Mouse (Mus musculus) myocyte (in vitro differentiated cells): ENCODE results near the gene Peli2. TPM values are rescaled to one million over a fixed set of nuclear protein-coding genes. Genes with fewer than 3 reads are reported as not detected.

ENCODE experiments used
- H3K27me3 ChIP-seq: one replicate; pipeline ENCODE4 v1.6.1; 2011; ENCODE audit not compliant: control insufficient read depth, insufficient read depth, insufficient read length
- H3K36me3 ChIP-seq: one replicate; pipeline ENCODE4 v1.6.1; 2011; ENCODE audit not compliant: control insufficient read depth, insufficient read depth
- H3K4me2 ChIP-seq: one replicate; pipeline ENCODE4 v1.6.1; 2011; ENCODE audit warnings: low read depth, control low read depth
- H3K4me3 ChIP-seq: one replicate; pipeline ENCODE4 v1.5.1; 2011; ENCODE audit warnings: mild to moderate bottlenecking, control low read depth, moderate library complexity
- H3K79me2 ChIP-seq: one replicate; pipeline ENCODE4 v1.6.1; 2011; ENCODE audit not compliant: control insufficient read depth, insufficient read depth
- H3ac ChIP-seq: one replicate; pipeline ENCODE4 v1.6.1; 2011; ENCODE audit not compliant: control insufficient read depth, insufficient read length
- CEBPB ChIP-seq: IDR thresholded peaks from 2 replicates; pipeline ENCODE4 v1.6.1; 2011; ENCODE audit warnings: mild to moderate bottlenecking, moderate library complexity; ENCODE audit not compliant: poor library complexity, insufficient read depth, severe bottlenecking
- E2F4 ChIP-seq: IDR thresholded peaks from one replicate; pipeline ENCODE4 v1.6.1; 2011; ENCODE audit warnings: mild to moderate bottlenecking, control low read depth, moderate library complexity; ENCODE audit not compliant: insufficient read depth
- MAX ChIP-seq: IDR thresholded peaks from one replicate; pipeline ENCODE4 v1.6.1; 2011; ENCODE audit warnings: low read depth, mild to moderate bottlenecking, control low read depth
- MYOD1 ChIP-seq, 3 experiments: IDR thresholded peaks; one replicate each; pipeline ENCODE4 v1.6.1; 2011; ENCODE audit warnings: control low read depth in 2 of 3, low read depth in 2 of 3, mild to moderate bottlenecking in 2 of 3, moderate library complexity in 1 of 3; ENCODE audit not compliant: insufficient read length in 2 of 3, control insufficient read depth in 1 of 3
- MYOG ChIP-seq, 3 experiments: IDR thresholded peaks; one replicate each; pipeline ENCODE4 v1.6.1; 2011; ENCODE audit warnings: control low read depth in 2 of 3, low read depth in 2 of 3, mild to moderate bottlenecking in 2 of 3; ENCODE audit not compliant: insufficient read length in 2 of 3, control insufficient read depth in 1 of 3, insufficient read depth in 1 of 3
- POLR2A ChIP-seq: IDR thresholded peaks from one replicate; pipeline ENCODE4 v1.6.1; 2011; ENCODE audit warnings: low read depth, mild to moderate bottlenecking, control low read depth, moderate library complexity; ENCODE audit not compliant: insufficient read length
- POLR2AphosphoS2 ChIP-seq: IDR thresholded peaks from one replicate; pipeline ENCODE4 v1.6.1; 2011; ENCODE audit warnings: low read depth, control low read depth; ENCODE audit not compliant: insufficient read length
- REST ChIP-seq: IDR thresholded peaks from one replicate; pipeline ENCODE4 v1.6.1; 2011; ENCODE audit warnings: mild to moderate bottlenecking, control low read depth, moderate library complexity; ENCODE audit not compliant: insufficient read depth, insufficient read length
- SRF ChIP-seq: IDR thresholded peaks from one replicate; pipeline ENCODE4 v1.6.1; 2011; ENCODE audit warnings: low read depth; ENCODE audit not compliant: control insufficient read depth, insufficient read length
- TCF12 ChIP-seq: IDR thresholded peaks from one replicate; pipeline ENCODE4 v1.6.1; 2011; ENCODE audit warnings: mild to moderate bottlenecking, control low read depth; ENCODE audit not compliant: poor library complexity, insufficient read depth, severe bottlenecking
- TCF3 ChIP-seq: IDR thresholded peaks from one replicate; pipeline ENCODE4 v1.6.1; 2011; ENCODE audit warnings: low read depth, control low read depth; ENCODE audit not compliant: insufficient read length
- USF1 ChIP-seq: IDR thresholded peaks from one replicate; pipeline ENCODE4 v1.6.1; 2011; ENCODE audit warnings: low read depth, mild to moderate bottlenecking, control low read depth, moderate library complexity
- polyA plus RNA-seq: library from polyadenylated mRNA; unstranded; fragments of >200 nt; fragmentation: generic; extraction: Trizol; gene quantifications from one replicate; pipeline ENCODE4 v1.2.1, GENCODE M21; 2012; ENCODE audit warnings: missing spikeins

Peli2 gene
- polyA plus RNA-seq, 1 experiment = 15.8 TPM

DNA sequence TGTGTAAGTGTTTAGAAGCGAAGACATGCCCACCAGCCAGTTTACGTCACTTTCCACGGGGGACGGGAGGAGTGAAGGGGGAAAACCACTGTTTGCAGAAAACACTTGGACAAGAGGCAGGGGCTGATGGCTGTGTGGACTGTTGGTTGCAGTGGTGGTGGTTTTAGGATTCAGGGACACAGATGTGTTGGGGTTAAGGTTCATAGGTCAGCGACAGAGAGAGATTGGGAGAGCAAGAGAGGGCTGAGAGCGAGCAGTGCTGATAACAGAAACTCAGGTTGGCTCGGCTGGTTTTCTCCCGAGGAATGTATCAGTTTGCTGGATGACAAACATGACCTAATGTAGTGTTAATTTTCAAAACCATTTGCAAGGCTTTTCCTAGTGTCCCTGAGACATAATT, 80.8 kb downstream of the Peli2 start:
- no peak overlapping the region for H3K4me2 ChIP-seq
- H3ac ChIP-seq = no peak overlapping the region
- no peak overlapping the region for H3K4me3 ChIP-seq
- H3K36me3 ChIP-seq = no peaks in the 10 kb centered on the region
- TF ChIP-seq POLR2AphosphoS2 = no peak
- no peak for TF ChIP-seq E2F4
- no peak for TF ChIP-seq USF1
- TF ChIP-seq POLR2A = no peak
- no peak for TF ChIP-seq CEBPB
- no peak for TF ChIP-seq SRF
- TF ChIP-seq MYOD1 (IDR thresholded peaks at IDR 0.05; ENCODE audit: control insufficient read depth in 1 of 3, insufficient read length in 2 of 3, low read depth in 2 of 3) = no peak
- no peak for TF ChIP-seq REST
- no peak for TF ChIP-seq MYOG (IDR thresholded peaks at IDR 0.05; ENCODE audit: control insufficient read depth in 1 of 3, insufficient read depth in 1 of 3, insufficient read length in 2 of 3, low read depth in 2 of 3)
- TF ChIP-seq TCF3 = no peak
- TF ChIP-seq TCF12 = no peak
- no peak for TF ChIP-seq MAX
- H3K27me3 ChIP-seq = no peaks in the 10 kb centered on the region
- no peaks in the 10 kb centered on the region for H3K79me2 ChIP-seq

DNA sequence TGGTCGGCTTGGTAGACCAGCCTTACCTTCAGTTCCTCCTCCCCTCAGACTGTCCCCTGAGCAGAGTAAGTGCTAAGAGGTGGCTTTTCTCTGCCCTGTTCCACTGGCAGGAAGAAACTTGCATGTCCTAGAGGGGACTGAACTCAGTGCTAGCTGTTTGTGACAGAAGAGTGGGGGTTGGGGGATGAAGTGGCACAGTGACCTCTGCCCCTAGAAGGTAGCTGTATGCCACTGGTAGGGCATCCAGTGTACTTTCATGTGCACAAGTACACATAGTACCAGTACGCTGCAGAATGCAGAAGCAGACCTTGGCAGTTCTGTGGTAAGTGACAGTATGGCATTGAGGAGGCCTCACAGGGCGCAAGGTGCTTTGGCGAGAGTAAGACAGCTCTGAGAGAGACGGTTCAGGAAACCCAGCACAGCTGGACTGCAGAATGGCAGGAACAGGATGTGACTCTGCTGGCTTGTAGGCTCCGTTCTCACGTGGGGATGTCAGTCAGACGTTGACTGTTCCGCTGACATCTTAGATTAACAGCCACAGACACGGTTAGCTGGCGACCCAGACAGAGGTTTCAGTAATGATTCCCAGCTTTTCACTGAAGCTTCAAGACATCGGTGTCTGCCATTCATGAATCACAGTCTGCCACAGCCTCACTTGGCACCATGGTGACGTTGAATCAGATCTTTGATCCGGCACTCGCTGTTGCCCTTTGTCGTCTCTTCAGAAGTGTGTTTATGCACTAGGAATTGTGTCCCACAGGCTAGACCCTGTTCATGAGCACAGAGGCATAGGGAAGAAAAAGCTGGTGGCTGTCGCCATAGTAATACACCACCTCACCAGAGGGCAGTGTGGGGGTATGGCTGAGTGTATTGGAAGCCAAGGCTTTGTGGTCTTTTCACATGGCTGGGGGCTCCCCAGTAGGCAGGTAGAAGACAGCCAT, 81.7 kb downstream of the Peli2 start:
- H3ac ChIP-seq = no peak overlapping the region
- no peak overlapping the region for H3K4me2 ChIP-seq
- no peak for TF ChIP-seq TCF12
- no peak for TF ChIP-seq REST
- TF ChIP-seq SRF = no peak
- no peaks in the 10 kb centered on the region for H3K36me3 ChIP-seq
- H3K27me3 ChIP-seq = no peaks in the 10 kb centered on the region
- no peak overlapping the region for H3K4me3 ChIP-seq
- no peaks in the 10 kb centered on the region for H3K79me2 ChIP-seq

DNA sequence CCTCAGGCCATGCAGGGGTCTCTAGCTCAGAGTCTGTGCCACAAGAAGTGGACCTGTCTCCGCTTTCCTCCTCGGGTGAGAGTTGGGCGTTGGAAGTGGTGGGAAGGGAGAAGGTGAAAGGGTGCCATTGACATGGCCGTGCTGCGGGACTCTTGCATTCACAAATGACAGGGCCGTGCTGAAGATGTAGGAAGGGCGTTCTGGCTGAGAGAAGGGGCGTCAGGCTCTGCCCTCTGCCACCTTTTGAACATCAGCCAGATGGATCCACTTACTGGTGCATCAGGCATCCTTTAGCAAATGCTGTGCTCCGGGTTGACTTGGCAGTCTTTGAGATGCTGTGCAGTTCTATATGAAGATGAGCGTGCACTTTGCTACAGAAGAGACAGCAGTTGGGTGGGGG, 84.4 kb downstream of the Peli2 start:
- H3K27me3 ChIP-seq = no peaks in the 10 kb centered on the region
- no peak for TF ChIP-seq TCF12
- no peak for TF ChIP-seq MYOG (IDR thresholded peaks at IDR 0.05; ENCODE audit: control insufficient read depth in 1 of 3, insufficient read depth in 1 of 3, insufficient read length in 2 of 3, low read depth in 2 of 3)
- no peak for TF ChIP-seq MAX
- TF ChIP-seq TCF3 = no peak
- TF ChIP-seq POLR2AphosphoS2 = no peak
- no peak for TF ChIP-seq SRF
- no peak for TF ChIP-seq CEBPB
- TF ChIP-seq E2F4 = no peak
- no peak for TF ChIP-seq POLR2A
- no peak for TF ChIP-seq USF1
- TF ChIP-seq MYOD1 (IDR thresholded peaks at IDR 0.05; ENCODE audit: control insufficient read depth in 1 of 3, insufficient read length in 2 of 3, low read depth in 2 of 3) = no peak
- no peak for TF ChIP-seq REST
- H3ac ChIP-seq = no peak overlapping the region
- no peak overlapping the region for H3K4me3 ChIP-seq
- no peaks in the 10 kb centered on the region for H3K79me2 ChIP-seq
- no peaks in the 10 kb centered on the region for H3K36me3 ChIP-seq
- no peak overlapping the region for H3K4me2 ChIP-seq

DNA sequence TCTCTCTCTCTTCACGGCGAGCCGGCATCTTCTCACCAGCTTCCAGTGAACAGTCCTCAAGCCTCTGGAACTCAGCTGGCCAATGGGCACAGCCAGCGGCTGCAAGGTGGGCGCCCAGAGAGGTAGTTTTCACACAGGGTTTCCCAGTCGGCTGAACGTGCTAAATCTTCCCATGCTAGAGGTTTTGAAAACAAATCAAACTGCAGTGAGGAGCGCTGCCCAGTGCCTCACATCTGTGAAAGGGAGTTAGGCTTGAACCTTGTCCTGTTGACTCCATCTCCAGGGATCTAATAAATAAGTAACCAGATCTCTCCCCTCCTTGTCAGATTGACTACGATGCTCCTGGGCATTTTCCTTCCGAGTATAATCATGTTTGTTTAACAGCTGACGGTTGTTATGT, 85.0 kb downstream of the Peli2 start:
- no peak for TF ChIP-seq REST
- TF ChIP-seq CEBPB = no peak
- no peak for TF ChIP-seq E2F4
- no peak overlapping the region for H3ac ChIP-seq
- H3K4me3 ChIP-seq = no peak overlapping the region
- H3K4me2 ChIP-seq = no peak overlapping the region
- no peaks in the 10 kb centered on the region for H3K79me2 ChIP-seq
- H3K27me3 ChIP-seq = no peaks in the 10 kb centered on the region
- no peaks in the 10 kb centered on the region for H3K36me3 ChIP-seq

DNA sequence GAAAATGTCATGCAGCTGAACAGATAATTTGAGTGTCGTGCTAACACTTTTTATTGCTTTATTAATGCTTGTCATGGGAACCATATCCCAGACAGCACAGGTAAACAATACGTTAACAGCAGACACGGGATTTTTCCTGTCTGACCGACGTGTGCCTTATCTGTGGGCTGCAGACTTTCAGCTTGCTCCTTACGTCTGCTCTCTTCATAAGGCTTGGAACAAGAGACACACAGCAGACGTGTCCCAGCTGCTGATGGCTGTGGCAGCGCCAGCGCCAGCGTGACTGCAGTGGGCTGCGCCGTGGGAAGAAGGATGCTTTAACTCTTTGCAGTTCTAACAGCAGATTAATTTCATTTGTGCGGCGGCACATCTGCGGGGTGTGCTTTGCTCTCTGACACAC, 86.5 kb downstream of the Peli2 start:
- no peak overlapping the region for H3ac ChIP-seq
- no peaks in the 10 kb centered on the region for H3K27me3 ChIP-seq
- H3K4me3 ChIP-seq = no peak overlapping the region
- no peak overlapping the region for H3K4me2 ChIP-seq
- H3K79me2 ChIP-seq = no peaks in the 10 kb centered on the region
- TF ChIP-seq TCF12 = no peak
- TF ChIP-seq POLR2AphosphoS2 = no peak
- TF ChIP-seq MYOD1 (IDR thresholded peaks at IDR 0.05; ENCODE audit: control insufficient read depth in 1 of 3, insufficient read length in 2 of 3, low read depth in 2 of 3) = no peak
- no peak for TF ChIP-seq SRF
- TF ChIP-seq MAX = no peak
- TF ChIP-seq POLR2A = no peak
- no peak for TF ChIP-seq MYOG (IDR thresholded peaks at IDR 0.05; ENCODE audit: control insufficient read depth in 1 of 3, insufficient read depth in 1 of 3, insufficient read length in 2 of 3, low read depth in 2 of 3)
- no peak for TF ChIP-seq E2F4
- no peak for TF ChIP-seq CEBPB
- TF ChIP-seq USF1 = no peak
- TF ChIP-seq REST = no peak
- no peak for TF ChIP-seq TCF3
- H3K36me3 ChIP-seq = no peaks in the 10 kb centered on the region
